Mouse (Mus musculus) left cerebral cortex, postnatal 25 days (tissue): ENCODE measurements around the gene Csf2rb2. TPM values are rescaled to one million over a fixed set of nuclear protein-coding genes. Genes with fewer than 3 reads are reported as not detected.
A peak's percentile ranks its signal among the peaks of the same experiment; 100 is the strongest.
"Not testable (repeated sequence)": the region's sequence is repeated elsewhere in the genome, so short reads cannot be mapped to it uniquely, and the experiment has no call there.

Experiments used
- DNase-seq, 2 experiments: peaks; one replicate each; pipeline ENCODE4 v3.0.0; 2022; ENCODE audit warnings: low spot score in 2 of 2, mixed read lengths in 1 of 2
- intact Hi-C: fragments of 180-260 bp; cut with DNase I; formaldehyde crosslinking; loops from one replicate; pipeline ENCODE4 v1.15.1; 2025
- total RNA-seq, 2 experiments: library from RNA; stranded (reverse); gene quantifications; 2 replicates each; pipeline ENCODE4 v1.2.3; 2021

Csf2rb2 gene
- total RNA-seq, 2 experiments from 2014 or later, result 0.60 to 0.69 TPM

DNA sequence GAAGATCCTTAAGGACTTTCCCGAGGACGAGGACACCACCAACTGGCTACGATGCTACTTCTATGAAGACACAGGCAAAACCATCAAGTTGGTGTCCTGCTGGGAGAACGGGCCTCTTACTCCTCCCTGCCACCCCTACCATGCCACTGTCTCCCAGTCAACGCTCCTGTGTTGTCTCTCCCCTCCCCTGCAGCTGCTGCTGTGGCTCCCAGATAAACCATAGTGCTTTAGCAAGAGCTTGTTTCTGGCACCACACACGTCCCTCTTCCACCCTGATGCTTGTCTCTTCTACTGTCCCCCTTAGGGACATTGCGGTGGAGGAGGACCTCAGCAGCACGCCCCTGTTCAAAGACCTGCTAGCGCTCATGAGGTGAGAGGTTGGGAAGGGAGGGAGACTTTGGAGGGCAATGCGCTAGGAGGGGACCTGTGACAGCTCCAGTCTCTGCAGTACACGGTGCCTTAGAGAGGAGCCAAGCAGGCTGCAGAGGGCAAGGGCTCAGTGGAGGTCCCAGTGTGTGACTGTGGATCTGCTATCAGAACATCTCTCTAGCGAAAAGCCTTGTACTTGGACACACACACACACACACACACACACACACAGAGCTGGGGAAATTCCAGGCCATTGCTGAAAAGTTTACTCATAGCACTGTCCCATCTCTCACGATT lies 44.7 kb downstream of the Csf2rb2 start:
- DNase-seq, result no peak
- intact Hi-C loops, result no loop called here

DNA sequence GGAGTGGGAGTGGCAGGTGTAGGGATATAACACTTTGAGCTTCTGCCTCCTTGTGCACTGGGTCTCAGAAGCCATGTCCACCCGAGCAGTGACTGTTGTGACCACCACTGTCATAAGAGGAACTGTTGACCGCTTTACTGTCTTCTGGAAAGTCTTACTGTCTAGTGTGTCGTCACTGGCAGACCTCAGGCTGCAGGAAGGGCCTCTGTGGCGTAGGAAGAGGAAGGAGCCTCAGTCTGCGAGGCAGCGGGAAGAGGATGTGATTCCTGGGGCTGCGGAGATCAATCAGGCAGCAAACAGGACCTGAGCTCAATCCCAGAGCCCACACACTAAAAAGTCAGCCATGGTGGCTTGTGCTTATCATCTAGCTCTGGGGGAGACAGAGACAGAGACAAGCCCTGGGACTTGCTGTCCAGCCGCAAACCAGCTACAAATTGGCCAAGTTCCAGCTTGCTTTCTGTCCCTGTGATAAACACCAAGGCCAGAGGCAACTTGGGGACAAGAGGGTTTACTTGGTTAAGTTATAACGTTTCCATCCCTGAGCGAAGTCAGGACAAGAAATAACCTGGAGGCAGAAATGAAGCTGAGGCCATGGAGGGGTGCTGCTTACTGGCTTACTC lies 47.2 kb downstream of the Csf2rb2 start:
- peak; percentile 5 to 21 for DNase-seq
- intact Hi-C loops, result loop anchor here (5.0 kb wide), 2 partner anchors 64 to 164 kb away; no protein-coding TSS in a partner anchor

DNA sequence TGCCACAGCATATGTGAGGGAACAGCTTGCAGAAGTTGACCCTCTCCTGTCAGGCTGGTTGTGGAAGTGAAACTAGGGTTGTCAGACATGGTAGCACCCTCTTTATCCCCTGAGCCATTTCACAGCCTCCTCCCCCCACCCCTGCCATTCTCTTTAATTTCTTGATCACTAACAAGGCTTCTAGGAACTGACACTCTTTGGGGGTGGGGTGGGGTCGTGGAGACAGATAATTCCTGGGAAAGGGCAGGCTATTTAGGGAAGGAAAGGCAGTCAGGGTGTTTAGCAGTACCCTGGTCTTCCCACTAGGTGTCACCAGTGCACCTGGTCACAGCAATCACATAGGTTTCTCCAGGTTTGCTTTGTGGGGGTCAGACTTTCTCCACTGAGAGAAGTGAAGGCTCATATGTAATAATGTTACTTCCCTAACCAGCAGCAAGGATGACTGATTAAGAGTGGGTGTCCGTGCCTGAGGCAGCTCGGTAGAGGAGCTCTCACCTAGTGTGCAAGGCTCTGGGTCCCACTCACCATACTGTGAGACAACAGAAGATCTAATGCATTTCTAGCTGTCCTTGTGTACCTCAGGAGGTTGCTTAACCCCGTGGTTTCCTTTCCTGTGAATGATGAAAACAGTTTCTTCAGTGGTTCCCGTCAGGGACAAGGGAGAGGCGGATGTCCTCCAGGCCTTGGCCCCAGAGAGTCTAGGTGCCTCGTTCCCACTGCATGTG lies 48.0 kb downstream of the Csf2rb2 start:
- intact Hi-C loops, result loop anchor here (1.0 to 5.0 kb wide), 3 partner anchors 65 to 165 kb away; no protein-coding TSS in a partner anchor
- DNase-seq, result peak; percentile 67 to 71

DNA sequence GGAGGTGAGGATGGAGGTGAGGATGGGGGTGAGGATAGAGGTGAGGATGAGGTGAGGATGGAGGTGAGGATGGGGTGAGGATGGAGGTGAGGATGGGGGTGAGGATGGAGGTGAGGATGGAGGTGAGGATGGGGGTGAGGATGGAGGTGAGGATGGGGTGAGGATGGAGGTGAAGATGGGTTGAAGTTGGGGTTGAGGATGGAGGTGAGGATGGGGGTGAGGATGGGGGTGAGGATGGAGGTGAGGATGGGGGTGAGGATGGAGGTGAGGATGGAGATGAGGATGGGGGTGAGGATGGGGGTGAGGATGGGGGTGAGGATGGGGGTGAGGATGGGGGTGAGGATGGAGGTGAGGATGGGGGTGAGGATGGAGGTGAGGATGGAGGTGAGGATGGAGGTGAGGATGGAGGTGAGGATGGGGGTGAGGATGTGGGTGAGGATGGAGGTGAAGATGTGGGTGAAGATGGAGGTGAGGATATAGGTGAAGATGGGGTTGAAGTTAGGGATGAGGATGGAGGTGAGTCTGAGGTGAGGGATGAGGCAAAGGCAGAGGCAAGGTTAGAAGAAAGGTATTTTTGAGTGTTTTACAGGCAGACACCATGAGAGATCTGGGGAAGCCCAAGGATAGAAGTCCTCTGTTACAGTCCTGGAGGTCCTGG lies 48.8 kb downstream of the Csf2rb2 start:
- intact Hi-C loops, result loop anchor here (1.0 to 5.0 kb wide), 3 partner anchors 66 to 166 kb away; no protein-coding TSS in a partner anchor

DNA sequence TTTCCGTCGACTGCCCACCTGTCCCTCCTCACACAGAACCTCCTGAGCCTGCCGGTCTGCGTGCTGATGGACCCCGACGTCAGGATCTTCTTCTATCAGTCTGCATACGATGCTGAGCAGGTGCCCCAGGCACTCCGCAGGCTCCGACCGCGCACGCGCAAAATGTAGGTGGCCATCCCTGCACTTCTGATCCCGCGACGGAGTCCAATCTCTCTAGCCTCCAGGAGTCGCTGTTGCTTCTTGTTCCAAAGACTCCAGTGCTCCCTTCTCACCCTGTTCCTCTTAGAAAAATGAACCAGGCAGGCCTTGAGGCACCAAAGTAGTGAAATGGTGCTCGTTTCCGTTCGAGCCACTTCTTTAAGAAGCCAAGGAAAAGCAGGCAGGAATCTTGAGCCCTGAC lies 50.8 kb downstream of the Csf2rb2 start:
- peak; percentile 35 to 56 for DNase-seq
- intact Hi-C loops, result loop anchor here (5.0 kb wide), 2 partner anchors 68 to 168 kb away; no protein-coding TSS in a partner anchor

More for the DNA sequence above, 48.8 kb downstream of the Csf2rb2 start:
- DNase-seq, result not testable (repeated sequence)

DNA sequence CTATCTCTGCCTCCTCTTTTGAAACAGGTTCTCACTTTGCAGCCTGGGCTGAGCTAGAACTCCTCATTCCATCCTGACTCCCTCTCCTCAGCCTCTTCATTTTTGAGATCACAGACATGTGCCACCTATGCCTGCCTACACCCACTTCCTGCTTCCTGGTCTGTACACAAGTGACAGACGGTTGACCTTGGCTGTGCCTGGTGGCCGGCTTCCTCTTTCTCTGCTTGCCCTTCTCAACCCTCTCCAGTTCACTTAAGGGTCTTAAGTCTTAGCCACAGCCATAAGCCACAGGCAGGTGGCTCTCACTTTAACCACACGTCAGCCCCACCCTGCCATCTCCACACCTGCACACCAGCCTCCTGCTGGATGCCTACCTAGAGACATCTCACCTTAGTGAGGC lies 57.1 kb downstream of the Csf2rb2 start:
- no peak for DNase-seq

DNA sequence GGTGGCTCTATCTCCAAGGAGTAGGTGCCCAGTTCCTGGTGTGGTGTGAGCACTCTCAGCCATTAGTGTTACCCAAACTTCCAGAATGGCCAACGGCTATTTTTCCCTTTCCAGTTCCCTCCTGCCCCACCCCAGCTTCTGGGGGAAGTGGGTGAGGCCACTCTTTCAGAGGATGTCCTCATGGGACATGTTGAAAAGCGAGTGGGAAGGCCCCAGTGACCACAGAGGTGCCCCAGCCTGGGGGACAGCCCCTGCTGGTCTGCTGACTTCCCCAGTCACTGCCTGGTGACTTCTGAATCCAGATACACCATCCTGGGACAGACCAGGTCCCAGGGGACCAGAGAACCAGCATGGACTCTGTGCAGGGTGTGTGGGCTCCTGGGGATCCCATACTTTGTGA lies 57.9 kb downstream of the Csf2rb2 start:
- intact Hi-C loops, result no loop called here

More for the DNA sequence above, 57.1 kb downstream of the Csf2rb2 start:
- intact Hi-C loops, result no loop called here

DNA sequence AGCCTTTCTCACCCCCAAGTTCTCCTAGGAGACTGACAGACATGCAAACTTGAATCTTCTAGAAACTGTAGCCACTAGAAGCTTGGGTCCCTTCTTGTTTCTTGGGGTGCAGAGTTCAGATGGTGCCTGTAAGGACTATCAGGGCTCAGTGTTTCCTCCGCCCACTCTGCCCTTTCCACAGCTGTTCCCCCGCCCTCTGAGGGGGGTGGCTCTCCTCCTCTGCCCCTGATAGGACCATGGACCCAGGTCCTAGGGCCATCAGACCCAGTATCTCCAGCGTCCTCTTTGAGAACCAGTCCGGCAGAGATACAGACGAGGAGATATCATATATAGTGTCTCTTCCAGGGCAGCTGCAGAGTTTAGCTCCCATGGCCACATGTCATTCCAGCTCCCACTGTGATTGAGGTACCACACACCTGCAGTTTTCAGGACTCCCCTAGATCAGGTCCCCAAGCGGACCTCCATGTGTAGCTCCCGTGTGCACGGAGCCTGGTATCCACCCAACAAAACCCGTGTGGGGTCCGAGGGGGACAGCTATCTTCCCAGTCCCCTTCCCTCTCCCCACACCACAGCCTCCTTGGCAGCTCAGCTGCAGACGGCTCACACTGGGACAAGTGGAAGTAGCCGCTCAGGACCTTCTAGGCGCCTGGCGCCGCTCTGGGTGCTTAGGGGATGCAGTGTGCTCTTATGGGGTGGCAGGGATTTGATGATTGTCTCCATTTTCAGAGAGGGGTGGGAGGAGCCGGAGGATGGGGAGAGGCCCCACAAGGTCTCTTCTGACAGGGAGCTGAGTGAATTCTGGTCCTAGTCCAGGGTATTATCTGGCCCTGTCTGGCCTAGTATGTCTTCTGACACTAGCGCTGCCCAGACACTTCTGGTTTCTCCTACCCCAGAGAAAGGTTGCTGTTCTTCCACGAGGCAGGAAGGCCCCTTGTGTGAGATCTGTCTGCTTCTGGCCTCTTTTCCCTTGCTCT lies 59.1 kb downstream of the Csf2rb2 start:
- no peak for DNase-seq
- intact Hi-C loops, result no loop called here

More for the DNA sequence above, 57.9 kb downstream of the Csf2rb2 start:
- DNase-seq, result no peak

DNA sequence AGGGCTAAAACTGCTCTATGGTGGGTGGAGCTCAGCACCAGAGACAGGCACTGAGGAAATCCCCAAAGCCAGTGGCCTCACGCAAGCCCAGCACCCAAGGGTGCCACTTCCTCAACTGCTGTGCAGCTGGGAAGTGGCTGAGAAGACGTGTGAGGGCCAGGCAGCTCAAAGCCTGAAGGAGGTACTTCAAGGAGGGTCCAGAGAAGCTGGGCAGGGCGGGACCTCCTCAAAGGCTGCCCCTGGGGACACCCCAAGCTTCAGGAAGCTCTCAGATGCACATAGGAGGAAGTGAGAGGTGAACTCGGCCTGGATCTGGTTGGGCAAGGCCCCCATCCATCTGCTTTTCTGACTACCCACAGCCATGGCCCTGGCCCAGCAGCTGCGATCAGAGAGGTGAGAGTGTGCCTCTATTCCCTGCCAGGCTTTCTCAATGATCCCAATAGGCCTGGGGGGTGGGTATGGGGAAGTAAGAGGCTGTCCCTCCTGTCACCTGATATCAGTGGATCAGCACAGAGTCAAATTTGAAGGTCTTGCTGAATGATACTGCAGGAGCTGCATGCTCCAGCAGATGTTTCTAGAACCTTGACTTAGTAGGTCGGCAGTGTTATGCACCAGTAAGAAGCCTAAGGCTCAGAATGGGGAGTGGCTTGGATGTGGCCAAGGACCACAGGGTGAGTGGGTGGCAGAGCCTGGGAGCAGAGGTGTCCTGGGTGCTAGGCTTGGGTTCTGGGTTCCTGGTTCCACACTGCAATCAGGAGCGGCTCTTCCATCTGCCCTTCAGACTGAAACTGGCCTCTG lies 60.6 kb downstream of the Csf2rb2 start, which contains the start of gene Ncf4:
Gene Ncf4 (plus strand): TSS at position 107 of the 798 bp plus-strand sequence.
- intact Hi-C loops, result loop anchor here (5.0 kb wide), 1 partner anchor 263 kb away; no protein-coding TSS in a partner anchor
- DNase-seq, result peak in 1 of 2 experiments; percentile 25

DNA sequence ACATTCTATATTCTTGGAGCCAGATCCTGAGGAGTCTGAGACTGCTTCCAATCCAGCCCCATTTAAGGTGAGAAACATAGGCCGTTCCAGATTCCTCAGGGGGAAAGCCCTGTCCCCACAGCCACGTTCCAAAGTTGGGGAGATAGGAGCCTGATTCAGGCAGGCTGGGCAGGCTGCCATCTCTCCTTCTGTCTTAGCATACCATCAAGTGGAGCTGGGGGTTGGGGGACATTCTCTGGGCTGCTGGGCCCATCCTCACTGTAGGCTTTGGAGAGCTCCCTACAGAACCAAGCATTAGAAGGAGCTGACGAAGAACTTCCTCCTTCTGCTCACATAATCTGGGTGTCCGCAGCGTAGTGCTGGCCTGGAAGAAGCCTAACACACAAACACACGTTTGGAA lies 61.7 kb downstream of the Csf2rb2 start:
- peak; percentile 6 to 57 for DNase-seq
- intact Hi-C loops, result loop anchor here (5.0 kb wide), 1 partner anchor 261 kb away; no protein-coding TSS in a partner anchor

DNA sequence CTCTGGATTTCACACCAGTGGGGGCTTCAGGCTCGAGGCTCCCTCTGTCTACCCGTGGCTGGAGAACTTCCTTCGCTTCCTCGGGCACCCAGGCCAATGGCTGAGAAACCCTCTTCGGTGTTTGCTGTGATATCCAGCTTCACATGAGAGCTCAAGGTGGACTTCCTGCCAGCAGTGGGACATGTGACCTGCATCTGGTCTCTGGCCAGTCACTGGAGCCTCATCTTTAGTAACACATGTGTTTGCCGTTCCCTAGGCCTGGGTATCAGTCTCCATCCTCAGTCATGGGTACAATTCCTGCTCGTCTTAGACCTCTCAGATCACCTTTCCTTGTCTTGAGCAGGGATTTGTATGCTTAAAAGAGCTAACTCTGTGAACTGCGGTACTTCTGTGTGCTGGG lies 62.5 kb downstream of the Csf2rb2 start:
- no peak for DNase-seq
- intact Hi-C loops, result loop anchor here (5.0 kb wide), 1 partner anchor 261 kb away; no protein-coding TSS in a partner anchor

DNA sequence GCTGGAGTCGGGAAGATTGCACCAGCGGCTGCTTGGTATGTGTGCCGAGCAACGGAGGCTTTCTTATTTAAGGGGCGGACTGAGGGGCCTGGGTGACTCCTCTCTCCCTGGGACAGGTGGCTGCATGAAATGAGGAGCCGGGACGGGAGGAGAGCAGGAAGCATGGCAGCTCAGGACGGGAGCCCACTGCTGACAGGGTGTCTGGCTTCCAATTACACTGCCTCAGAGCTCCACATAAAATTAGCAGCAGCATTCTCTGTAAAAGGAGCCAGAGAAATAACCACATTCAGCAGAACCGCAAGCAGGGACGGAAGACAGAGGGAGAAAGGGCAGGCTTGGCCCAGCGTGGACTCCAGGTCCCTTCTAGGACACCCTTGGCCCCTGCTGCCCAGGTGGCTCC lies 64.2 kb downstream of the Csf2rb2 start:
- DNase-seq, result no peak
- intact Hi-C loops, result loop anchor here (5.0 kb wide), 1 partner anchor 259 kb away; no protein-coding TSS in a partner anchor

DNA sequence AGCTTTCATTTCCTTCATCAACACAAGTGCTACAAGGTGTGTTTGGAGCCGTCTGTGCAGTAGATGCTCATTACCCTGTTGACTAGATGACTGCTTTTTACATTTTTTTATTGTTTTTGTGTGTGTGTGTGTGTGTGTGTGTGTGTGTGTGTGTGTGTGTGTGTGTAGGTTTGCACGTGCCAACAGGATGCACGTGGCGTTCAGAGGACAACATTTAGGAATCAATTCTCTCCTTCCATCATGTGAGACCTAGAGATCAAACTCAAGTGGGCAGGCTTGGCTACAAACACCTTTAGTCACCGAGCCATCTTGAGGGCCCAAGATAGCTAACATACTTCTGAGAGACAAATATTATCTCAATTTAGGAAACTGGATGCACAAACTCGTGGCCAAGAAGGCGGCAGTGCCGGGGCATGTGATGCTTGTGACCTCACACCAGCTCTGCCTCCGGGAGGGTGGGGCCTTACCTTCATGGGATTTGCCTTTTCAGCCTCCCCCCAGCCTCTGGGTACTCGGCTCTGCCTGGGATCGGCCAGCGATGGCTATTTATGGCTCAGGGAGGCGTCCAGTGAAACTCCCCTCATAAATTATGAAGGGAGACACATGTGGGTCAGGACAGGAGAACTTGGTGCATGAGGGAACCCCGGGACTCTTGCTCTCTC lies 65.4 kb downstream of the Csf2rb2 start:
- intact Hi-C loops, result loop anchor here (2.0 to 5.0 kb wide), 2 partner anchors 55 to 258 kb away; no protein-coding TSS in a partner anchor
- DNase-seq, result no peak

DNA sequence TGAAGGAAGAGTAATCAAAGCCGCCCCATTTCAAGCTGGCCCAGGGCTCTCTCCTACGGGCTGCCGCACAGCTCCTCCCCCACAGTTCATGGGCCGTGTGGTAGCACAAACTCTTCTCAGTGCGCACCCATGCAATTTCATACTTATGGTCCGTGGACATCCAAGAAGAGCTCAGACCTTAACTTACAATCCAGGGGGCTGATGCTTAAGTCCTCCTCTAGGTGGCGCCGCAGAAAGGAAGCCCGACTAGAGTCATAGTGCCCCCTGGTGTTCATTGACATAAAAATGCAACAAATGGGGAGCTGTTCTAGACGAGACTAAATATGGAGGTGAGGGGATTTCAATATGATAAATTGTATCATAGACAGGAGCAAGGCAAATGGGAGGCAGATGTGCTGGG lies 66.1 kb downstream of the Csf2rb2 start:
- intact Hi-C loops, result loop anchor here (2.0 kb wide), 1 partner anchor 55 kb away; no protein-coding TSS in a partner anchor
- peak; percentile 49 to 67 for DNase-seq

DNA sequence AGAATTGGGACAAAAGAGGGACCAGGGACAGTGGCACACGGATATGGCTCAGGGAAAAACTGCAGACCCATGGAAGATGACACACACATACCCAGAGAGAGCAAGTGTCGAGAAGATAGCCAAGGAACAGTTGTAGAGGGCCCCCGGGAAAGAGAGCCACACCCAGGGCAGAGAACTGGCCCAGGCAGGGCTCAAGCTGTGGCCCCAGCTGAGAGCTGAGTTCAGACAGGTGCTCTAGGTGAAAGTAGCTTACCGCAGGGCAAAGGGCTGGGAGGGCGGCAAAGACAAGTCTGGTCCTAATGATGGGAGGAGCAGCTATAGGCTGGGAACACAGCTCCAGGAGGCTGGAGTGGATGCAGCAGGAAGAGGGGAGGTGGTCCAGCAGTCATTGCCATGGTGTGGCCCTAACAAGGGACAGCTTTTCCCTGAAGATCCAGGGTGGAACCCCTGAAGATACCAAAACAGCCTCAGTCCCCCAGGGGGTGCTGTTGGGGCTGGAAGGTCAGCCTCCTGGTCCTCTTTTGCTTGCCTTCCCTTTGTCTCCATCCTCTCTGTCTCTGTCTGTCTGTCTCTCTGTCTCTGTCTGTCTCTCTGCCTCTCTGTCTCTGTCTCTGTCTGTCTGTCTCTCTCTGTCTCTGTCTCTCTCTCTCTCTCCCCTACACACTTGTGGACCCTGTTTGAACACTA lies 70.6 kb downstream of the Csf2rb2 start:
- intact Hi-C loops, result no loop called here
- no peak for DNase-seq
